Mouse (Mus musculus): Measurements from ENCODE around the gene Ccdc8. TPM values are rescaled to one million over a fixed set of nuclear protein-coding genes. Genes with fewer than 3 reads are reported as not detected.

Gene Ccdc8
- total and polyA plus RNA-seq, 3 experiments: 0.11 TPM; not detected in 2

DNA sequence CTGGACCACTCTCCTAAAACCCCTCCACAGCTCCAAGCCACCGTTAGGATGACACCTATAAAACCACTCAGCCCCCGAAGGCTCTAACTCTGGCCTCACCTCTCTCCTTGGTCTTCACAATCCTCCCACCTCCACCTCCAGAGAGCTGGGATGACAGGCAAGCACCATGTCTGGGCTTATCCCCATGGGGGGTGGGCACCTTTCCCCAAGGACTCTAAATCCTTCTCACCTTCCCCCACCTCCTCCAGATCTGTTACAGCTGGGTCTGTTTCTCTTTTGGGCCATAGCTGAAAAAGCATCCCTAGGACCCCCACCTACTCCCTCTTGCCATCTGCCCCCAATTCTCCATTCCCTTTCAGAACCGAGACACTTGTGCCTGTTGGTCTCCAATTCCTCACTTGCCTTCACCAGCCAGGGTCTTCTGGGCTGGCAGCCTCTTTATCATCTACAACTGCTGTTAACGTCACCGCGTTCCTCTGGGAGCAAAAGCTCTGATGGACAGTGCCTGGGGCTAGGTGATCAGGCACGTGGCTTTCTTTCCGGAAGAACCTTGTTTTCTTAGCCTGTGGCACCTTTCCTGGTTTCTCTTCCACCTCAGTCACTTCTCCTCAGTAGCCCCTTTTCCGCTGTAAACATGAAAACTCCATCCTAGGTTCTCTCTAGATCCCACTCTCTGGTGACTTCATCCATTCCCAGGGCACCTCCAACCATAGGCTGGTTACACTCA, 33.6 kb downstream of the Ccdc8 start:
- peak overlapping the region; percentile 80 to 88 for H3K4me3 ChIP-seq (ENCODE audit: control insufficient read depth in 1 of 2, insufficient read depth in 1 of 2, low read depth in 2 of 2, low read length in 2 of 2)
- H3K27ac ChIP-seq (ENCODE audit: control insufficient read depth, low read depth, low read length): no peak overlapping the region
- peaks cover 50% of the 10 kb centered on the region for H3K79me2 ChIP-seq (ENCODE audit: control insufficient read depth, insufficient read depth, low read length, poor library complexity)
- TF ChIP-seq POLR2AphosphoS5 (IDR thresholded peaks at IDR 0.05; ENCODE audit: borderline replicate concordance, low read depth, low read length) (no peak), POLR2A (IDR thresholded peaks at IDR 0.05; ENCODE audit: control insufficient read depth in 1 of 2, insufficient read depth in 1 of 2, low read depth in 1 of 2, low read length in 2 of 2, poor library complexity in 1 of 2) (no peak), TAL1 (IDR thresholded peaks at IDR 0.05; ENCODE audit: low read length) (no peak), MYB (IDR thresholded peaks at IDR 0.05; ENCODE audit: low read depth, low read length) (no peak), ELF1 (IDR thresholded peaks at IDR 0.05; ENCODE audit: low read depth, low read length) (no peak), NELFE (IDR thresholded peaks at IDR 0.05; ENCODE audit: low read depth, low read length) (no peak), ZKSCAN1 (IDR thresholded peaks at IDR 0.05; ENCODE audit: low read depth, low read length) (no peak), HCFC1 (IDR thresholded peaks at IDR 0.05; ENCODE audit: low read depth, low read length) (no peak), MEF2A (IDR thresholded peaks at IDR 0.05; ENCODE audit: extremely low read depth, insufficient replicate concordance, low read depth, low read length, poor library complexity, severe bottlenecking) (no peak), CHD2 (IDR thresholded peaks at IDR 0.05; ENCODE audit: low read length) (no peak), NRF1 (IDR thresholded peaks at IDR 0.05; ENCODE audit: insufficient read depth, low read depth, low read length, poor library complexity, severe bottlenecking) (no peak), RAD21 (IDR thresholded peaks at IDR 0.05; ENCODE audit: low read depth, low read length) (no peak), USF2 (IDR thresholded peaks at IDR 0.05; ENCODE audit: borderline replicate concordance in 1 of 2, insufficient read depth in 1 of 2, low read depth in 1 of 2, low read length in 2 of 2) (no peak), POLR2AphosphoS2 (IDR thresholded peaks at IDR 0.05; ENCODE audit: low read length) (no peak), MAX (IDR thresholded peaks at IDR 0.05; ENCODE audit: low read length) (no peak), MAZ (IDR thresholded peaks at IDR 0.05; ENCODE audit: low read depth, low read length) (no peak), BHLHE40 (IDR thresholded peaks at IDR 0.05; ENCODE audit: borderline replicate concordance, low read depth, low read length) (no peak)
- H3K9ac ChIP-seq (ENCODE audit: control insufficient read depth, low read depth, low read length, poor library complexity, severe bottlenecking): peak overlapping the region; percentile 89
- H3K36me3 ChIP-seq (ENCODE audit: control insufficient read depth in 1 of 2, insufficient read depth in 2 of 2, low read length in 2 of 2): peaks cover 0 to 16% of the 10 kb centered on the region in 2 experiments; a peak in 3 of 4 replicates
- H3K9me3 ChIP-seq (replicated peaks; ENCODE audit: insufficient read depth, low read length): no peaks in the 10 kb centered on the region
- H3K27me3 ChIP-seq (ENCODE audit: control insufficient read depth in 1 of 2, insufficient read depth in 2 of 2, low read length in 2 of 2): no peaks in the 10 kb centered on the region
- no peak for DNase-seq (ENCODE audit: low read depth, low spot score)
- H3K4me1 ChIP-seq (ENCODE audit: control insufficient read depth in 1 of 2, insufficient read depth in 2 of 2, low read length in 2 of 2): peaks cover 4 to 15% of the 10 kb centered on the region in 2 experiments; a peak in 3 of 4 replicates
